Mouse (Mus musculus): Measurements from ENCODE around the gene Sfrp4.

The Sfrp4 gene

DNA sequence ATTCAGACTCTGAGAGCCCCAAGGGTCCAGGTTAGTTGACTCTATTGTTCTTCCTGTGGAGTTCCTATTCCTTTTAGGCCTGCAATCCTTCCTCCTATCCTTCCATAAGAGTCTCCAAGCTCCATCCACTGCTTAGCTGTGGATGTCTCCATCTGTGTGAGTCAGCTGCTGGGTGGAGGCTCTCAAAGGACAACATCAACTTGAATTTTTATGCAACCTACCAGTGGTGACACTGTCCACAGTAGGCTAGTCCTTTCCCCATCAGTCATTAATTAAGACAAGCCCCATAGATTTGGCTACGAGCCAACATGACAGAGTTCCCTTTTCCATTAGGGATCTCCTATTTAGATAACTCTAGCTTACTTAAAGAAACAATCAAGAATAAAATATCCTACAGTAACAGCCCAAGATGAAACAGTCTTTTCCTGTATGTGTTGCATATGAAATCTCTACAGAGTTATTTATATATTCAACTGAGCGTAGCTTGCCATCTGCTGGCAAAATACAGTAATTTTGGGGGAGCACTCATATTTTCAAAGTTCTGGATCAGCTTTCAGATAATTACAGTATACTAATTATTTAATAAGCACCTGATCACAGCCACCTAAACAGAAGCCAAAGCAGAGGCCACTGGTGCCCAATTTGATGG is 17.4 kb downstream of the Sfrp4 start:
- peak; percentile 4 for DNase-seq

- no peak for DNase-seq
Observed at GRCm38 (mm10) chr13:19643519-19643918, 20.6 kb downstream of the Sfrp4 start.

- DNase-seq, result no peak
Observed at GRCm38 (mm10) chr13:19644225-19644624, 21.3 kb downstream of the Sfrp4 start.

GRCm38 (mm10) chr13:19649824-19650223 is 26.9 kb downstream of the Sfrp4 start:
- no peak for DNase-seq

- DNase-seq, result no peak
Observed at GRCm38 (mm10) chr13:19652405-19652804, 29.5 kb downstream of the Sfrp4 start.

GRCm38 (mm10) chr13:19668355-19669140 is 45.6 kb downstream of the Sfrp4 start:
- DNase-seq, result no peak

GRCm38 (mm10) chr13:19674025-19674424 is 51.1 kb downstream of the Sfrp4 start:
- no peak for DNase-seq

DNA sequence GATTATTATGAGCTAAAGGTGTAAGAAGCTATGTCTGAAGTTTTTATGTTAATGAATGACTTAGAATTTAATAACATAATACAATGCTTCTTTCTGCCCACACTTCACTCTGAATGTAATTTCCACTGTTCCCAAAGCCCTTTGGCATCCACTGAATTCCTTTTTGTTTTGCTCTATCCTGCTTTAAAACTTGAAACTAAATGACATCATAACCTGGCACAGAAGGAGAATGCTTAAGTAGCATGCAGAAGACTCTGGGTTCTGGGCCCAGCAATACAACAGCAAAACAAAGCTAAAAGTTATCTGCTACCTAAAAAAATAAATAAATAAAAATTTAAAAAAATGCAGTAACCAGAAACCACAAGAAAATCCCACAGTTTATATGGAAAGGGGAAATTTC is 51.7 kb downstream of the Sfrp4 start:
- no peak for DNase-seq
